Mouse (Mus musculus) forebrain, embryonic 16.5 days (tissue): ENCODE results near the gene Sbp. TPM values are rescaled to one million over a fixed set of nuclear protein-coding genes. Genes with fewer than 3 reads are reported as not detected.
"Not testable (repeated sequence)": the region's sequence is repeated elsewhere in the genome, so short reads cannot be mapped to it uniquely, and the experiment has no call there.

Experiments used
- ATAC-seq: fragments of 200-750 bp; cut with Nextera tagmentation; 2 replicates; pipeline ENCODE4 v1.8.0; 2017; ENCODE audit warnings: mild to moderate bottlenecking, moderate library complexity
- H3K27ac ChIP-seq: fragments of 300-500 bp; sonication (generic); 2 replicates; pipeline ENCODE4 v1.5.1; 2014; ENCODE audit warnings: low read length, control low read depth
- H3K27me3 ChIP-seq: fragments of 300-500 bp; sonication (generic); replicated peaks from 2 replicates; pipeline ENCODE4 v1.6.1; 2014; ENCODE audit warnings: low read length; ENCODE audit not compliant: control insufficient read depth, insufficient read depth
- H3K36me3 ChIP-seq: fragments of 300-500 bp; sonication (generic); 2 replicates; pipeline ENCODE4 v1.6.1; 2014; ENCODE audit not compliant: control insufficient read depth, insufficient read depth
- H3K4me1 ChIP-seq: fragments of 300-500 bp; sonication (generic); replicated peaks from 2 replicates; pipeline ENCODE4 v1.6.1; 2014; ENCODE audit warnings: low read length; ENCODE audit not compliant: control insufficient read depth, insufficient read depth
- H3K4me2 ChIP-seq: fragments of 300-500 bp; sonication (generic); 2 replicates; pipeline ENCODE4 v1.6.1; 2014; ENCODE audit warnings: mild to moderate bottlenecking, low read length, control low read depth
- H3K4me3 ChIP-seq: fragments of 300-500 bp; sonication (generic); replicated peaks from 2 replicates; pipeline ENCODE4 v1.5.1; 2014; ENCODE audit warnings: mild to moderate bottlenecking, low read length, control low read depth
- H3K9ac ChIP-seq: fragments of 300-500 bp; sonication (generic); replicated peaks from 2 replicates; pipeline ENCODE4 v1.6.1; 2014; ENCODE audit warnings: low read depth, low read length, control low read depth
- H3K9me3 ChIP-seq: fragments of 300-500 bp; sonication (generic); 2 replicates; pipeline ENCODE4 v1.6.1; 2016; ENCODE audit warnings: low read length; ENCODE audit not compliant: control insufficient read depth
- WGBS: fragments of 180-500 bp; shearing (Covaris S2); extraction: QIAGEN DNeasy Blood & Tissue Kit; methylation state at CpG from one replicate; pipeline ENCODE4 v1.1.7; 2014; 5-methylcytosine and 5-hydroxymethylcytosine counted together
- polyA plus RNA-seq: library from polyadenylated mRNA; unstranded; fragments of >200 nt; fragmentation: Nextera tagmentation; extraction: Ambion mirVana; gene quantifications from 2 replicates; pipeline ENCODE4 v1.2.1, GENCODE M21; 2015

Gene Sbp
- not detected in 2 replicates for polyA plus RNA-seq

GRCm38 (mm10) chr17:23941372-23941771 lies at the start of gene Sbp:
TSS of gene Sbp (plus strand) at chr17:23941672.
- Histone ChIP-seq H3K4me2 (no peak within 1 kb of the TSS), H3K36me3 (no peaks in the 10 kb centered on the region), H3K27ac (no peak within 1 kb of the TSS), H3K27me3 (no peaks in the 10 kb centered on the region), H3K9ac (no peak within 1 kb of the TSS), H3K4me1 (no peaks in the 10 kb centered on the region), H3K9me3 (no peaks in the 10 kb centered on the region), H3K4me3 (no peak within 1 kb of the TSS)
- ATAC-seq = no peak

GRCm38 (mm10) chr17:23917158-23917557 lies 24.3 kb upstream of the Sbp start, which contains the start of gene Dcpp3:
TSS of gene Dcpp3 (plus strand) at chr17:23917458.
- not testable (repeated sequence) for H3K4me2 ChIP-seq, H3K9me3 ChIP-seq, H3K9ac ChIP-seq, H3K4me1 ChIP-seq, ATAC-seq, H3K4me3 ChIP-seq, H3K36me3 ChIP-seq, H3K27ac ChIP-seq, H3K27me3 ChIP-seq
- 76% methylated on average over 4 of the region's 4 CpGs for WGBS

- H3K36me3 ChIP-seq = no peaks in the 10 kb centered on the region
- H3K9ac ChIP-seq = peak overlapping the region; percentile 65
- H3K9me3 ChIP-seq = no peaks in the 10 kb centered on the region
- peak overlapping the region; percentile 52 for H3K4me3 ChIP-seq
- H3K27ac ChIP-seq = peak overlapping the region; percentile 90
- H3K4me1 ChIP-seq = peaks cover 10% of the 10 kb centered on the region
- peak overlapping the region; percentile 95 for H3K4me2 ChIP-seq
- WGBS = under 1% methylated on average over 29 of the region's 29 CpGs
- H3K27me3 ChIP-seq = no peaks in the 10 kb centered on the region
- ATAC-seq = peak; percentile 99
Observed at GRCm38 (mm10) chr17:23924531-23925007, 16.9 kb upstream of the Sbp start.

GRCm38 (mm10) chr17:23925090-23925493 lies 16.4 kb upstream of the Sbp start:
- Histone ChIP-seq H3K9me3 (no peaks in the 10 kb centered on the region), H3K4me1 (peaks cover 10% of the 10 kb centered on the region), H3K4me3 (peak overlapping the region; percentile 52), H3K27ac (peak overlapping the region; percentile 90), H3K4me2 (peak overlapping the region; percentile 95), H3K36me3 (no peaks in the 10 kb centered on the region), H3K27me3 (no peaks in the 10 kb centered on the region), H3K9ac (peak overlapping the region; percentile 65)
- peak; percentile 69 for ATAC-seq
- WGBS = 0% methylated on average over 14 of the region's 14 CpGs

GRCm38 (mm10) chr17:23931157-23931556 lies 10.3 kb upstream of the Sbp start:
- H3K9me3 ChIP-seq = no peaks in the 10 kb centered on the region
- no peak for ATAC-seq
- H3K4me2 ChIP-seq = no peak overlapping the region
- H3K9ac ChIP-seq = no peak overlapping the region
- H3K27ac ChIP-seq = no peak overlapping the region
- H3K36me3 ChIP-seq = no peaks in the 10 kb centered on the region
- H3K4me3 ChIP-seq = no peak overlapping the region
- WGBS = 84% methylated on average over 5 of the region's 5 CpGs
- H3K27me3 ChIP-seq = no peaks in the 10 kb centered on the region
- H3K4me1 ChIP-seq = no peaks in the 10 kb centered on the region

GRCm38 (mm10) chr17:23947486-23947885 lies 6.0 kb downstream of the Sbp start:
- ATAC-seq, H3K4me2 ChIP-seq, H3K36me3 ChIP-seq, H3K9me3 ChIP-seq, H3K9ac ChIP-seq, H3K27me3 ChIP-seq, H3K4me3 ChIP-seq, H3K4me1 ChIP-seq, H3K27ac ChIP-seq: not testable (repeated sequence)
- 72% methylated on average over 4 of the region's 4 CpGs for WGBS

- no peaks in the 10 kb centered on the region for H3K27me3 ChIP-seq
- H3K27ac ChIP-seq = no peak overlapping the region
- H3K4me3 ChIP-seq = no peak overlapping the region
- no peaks in the 10 kb centered on the region for H3K4me1 ChIP-seq
- H3K4me2 ChIP-seq = no peak overlapping the region
- WGBS = 93% methylated on average over 2 of the region's 2 CpGs
- no peak overlapping the region for H3K9ac ChIP-seq
- ATAC-seq = no peak
- no peaks in the 10 kb centered on the region for H3K36me3 ChIP-seq
- H3K9me3 ChIP-seq = no peaks in the 10 kb centered on the region
Observed at GRCm38 (mm10) chr17:23949068-23949467, 7.6 kb downstream of the Sbp start.

- not testable (repeated sequence) for H3K27ac ChIP-seq
- 79% methylated on average over 4 of the region's 4 CpGs for WGBS
Observed at GRCm38 (mm10) chr17:23950828-23951227, 9.4 kb downstream of the Sbp start.

GRCm38 (mm10) chr17:23955174-23955573 lies 13.7 kb downstream of the Sbp start, which contains the start of gene Sbpl:
TSS of gene Sbpl (minus strand) at chr17:23955274.
- no peak for ATAC-seq
- no peaks in the 10 kb centered on the region for H3K27me3 ChIP-seq
- H3K27ac ChIP-seq = no peak within 1 kb of the TSS
- no peaks in the 10 kb centered on the region for H3K36me3 ChIP-seq
- H3K4me1 ChIP-seq = no peaks in the 10 kb centered on the region
- WGBS = 71% methylated on average over 5 of the region's 5 CpGs
- no peak within 1 kb of the TSS for H3K4me3 ChIP-seq
- H3K9ac ChIP-seq = no peak within 1 kb of the TSS
- no peaks in the 10 kb centered on the region for H3K9me3 ChIP-seq
- H3K4me2 ChIP-seq = no peak within 1 kb of the TSS

More at GRCm38 (mm10) chr17:23950828-23951227, 9.4 kb downstream of the Sbp start:
- not testable (repeated sequence) for H3K36me3 ChIP-seq, H3K4me2 ChIP-seq, H3K4me3 ChIP-seq, H3K27me3 ChIP-seq, H3K9me3 ChIP-seq, H3K9ac ChIP-seq, H3K4me1 ChIP-seq, ATAC-seq
